Mouse (Mus musculus) gastrocnemius, adult 18-20 months (tissue): Measurements from ENCODE around the gene Rsad1. TPM values are rescaled to one million over a fixed set of nuclear protein-coding genes. Genes with fewer than 3 reads are reported as not detected.

Experiments
- DNase-seq: peaks from one replicate; pipeline ENCODE4 v3.0.0; 2021; ENCODE audit warnings: low spot score
- total RNA-seq, 2 experiments: library from RNA; stranded (reverse); gene quantifications; 2 replicates each; pipeline ENCODE4 v1.2.3; 2021

Rsad1 gene
- total RNA-seq, 2 experiments from 2014 or later: 2.7 to 3.4 TPM

- no peak for DNase-seq
Measured at GRCm38 (mm10) chr11:94491749-94492099, 57.3 kb downstream of the Rsad1 start.

- DNase-seq: no peak
Measured at GRCm38 (mm10) chr11:94491035-94491748, 57.9 kb downstream of the Rsad1 start.

Other genes with a start within 250 kb of the Rsad1 start
- 10 to 100 TPM; 30.3 to 44.2 TPM for gene Luc7l3, start 227.3 kb downstream of the Rsad1 start, total RNA-seq
- 100 to 1,000 TPM; 245 to 246 TPM for gene Ankrd40, start 221.3 kb downstream of the Rsad1 start, total RNA-seq
- under 1 TPM; 0.25 to 0.62 TPM for gene Abcc3, start 156.3 kb downstream of the Rsad1 start, total RNA-seq
- 1 to 10 TPM in 1 of 2 experiments, under 1 TPM in 1; 0.94 to 1.3 TPM for gene Cacna1g, start 75.1 kb downstream of the Rsad1 start, total RNA-seq
- gene Spata20, start 63.1 kb downstream of the Rsad1 start, total RNA-seq: not detected
- not detected for gene Epn3, start 49.3 kb downstream of the Rsad1 start, total RNA-seq
- not detected for gene Mycbpap, start 27.5 kb downstream of the Rsad1 start, total RNA-seq
- 10 to 100 TPM; 12.6 to 25.2 TPM for gene Chad, start 15.8 kb upstream of the Rsad1 start, total RNA-seq
- 1 to 10 TPM; 1.6 to 2.1 TPM for gene Acsf2, start 52.6 kb upstream of the Rsad1 start, total RNA-seq
- 10 to 100 TPM; 34.8 to 35.3 TPM for gene Lrrc59, start 80.5 kb upstream of the Rsad1 start, total RNA-seq
- gene Mrpl27, start 104.5 kb upstream of the Rsad1 start, total RNA-seq: 10 to 100 TPM; 43.0 to 49.5 TPM
- gene Eme1, start 104.7 kb upstream of the Rsad1 start, total RNA-seq: not detected
- 1 to 10 TPM; 2.9 TPM for gene Xylt2, start 128.3 kb upstream of the Rsad1 start, total RNA-seq
- gene Gm11541, start 155.2 kb upstream of the Rsad1 start, total RNA-seq: not detected
- gene Cdc34b, start 192.5 kb upstream of the Rsad1 start, total RNA-seq: 1 to 10 TPM; 1.1 to 1.3 TPM
- gene Tmem92, start 233.4 kb upstream of the Rsad1 start, total RNA-seq: not detected